Mouse (Mus musculus) spleen, adult 12 weeks (tissue): ENCODE measurements around the gene Cops9.

Experiments
- DNase-seq: peaks from one replicate; pipeline ENCODE4 v3.0.0; 2022; ENCODE audit warnings: low spot score

The Cops9 gene

DNA sequence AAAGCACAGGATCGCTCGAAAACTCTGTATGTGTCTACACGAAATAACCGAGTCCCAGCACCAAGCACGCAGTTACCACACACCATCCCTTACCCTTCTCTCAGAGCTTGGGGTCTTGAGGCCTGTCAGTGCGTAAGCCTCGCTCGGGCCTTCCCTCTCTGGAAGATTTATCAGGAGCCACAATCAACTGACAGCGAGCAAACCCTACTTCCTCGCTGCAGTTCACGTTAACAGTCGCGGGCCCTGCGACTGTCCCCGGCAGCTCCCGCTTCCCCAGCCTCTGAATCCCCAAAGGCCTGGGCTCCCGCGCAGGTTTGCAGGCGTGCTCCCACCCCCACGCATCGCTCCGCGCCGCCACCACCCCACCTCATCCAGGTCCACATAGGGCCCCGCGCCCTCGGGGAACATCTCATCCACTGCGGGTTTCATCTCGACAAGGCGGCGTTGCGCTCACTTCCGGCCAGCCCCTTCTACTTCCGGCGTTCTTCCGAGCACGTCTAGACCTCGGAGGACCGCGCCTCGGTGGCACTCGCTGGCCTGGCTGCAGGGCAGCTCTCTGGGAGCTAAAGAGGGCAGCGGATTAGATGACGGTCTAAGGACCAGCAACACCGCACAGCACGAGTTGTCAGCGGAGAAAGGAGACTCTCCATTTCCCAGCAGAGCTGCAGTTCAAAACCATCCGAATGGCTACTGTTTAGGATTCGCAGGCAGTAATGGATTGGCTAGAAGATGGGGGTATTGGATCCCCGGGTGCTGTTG, at the start of gene Cops9:
Cops9 (minus strand) TSS at position 472 of the 759 bp plus-strand sequence.
- DNase-seq = peak; percentile 76

- DNase-seq = no peak
These were observed 49.5 kb upstream of the Cops9 start for GRCm38 (mm10) chr1:92691166-92691844.

DNA sequence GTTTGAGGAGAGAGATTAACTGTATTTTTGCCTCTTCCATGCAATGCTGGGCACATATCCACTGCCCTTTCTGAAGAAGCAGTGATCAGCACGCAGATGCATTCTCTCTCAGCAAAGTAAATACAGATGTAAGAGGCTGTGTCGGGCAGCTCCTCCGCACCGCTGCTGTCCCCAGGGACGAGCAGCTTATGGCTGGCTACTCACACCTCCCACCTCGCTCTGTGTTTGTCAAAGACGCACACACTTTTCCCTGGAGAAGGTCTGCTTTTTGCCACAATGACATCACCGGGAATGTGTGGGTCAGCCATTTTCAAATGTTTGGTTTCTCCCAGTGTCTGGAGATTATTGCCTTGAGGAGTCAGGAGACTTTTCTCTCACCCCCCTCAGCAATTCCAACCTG, 45.2 kb upstream of the Cops9 start:
- DNase-seq = no peak

- no peak for DNase-seq
These were observed 41.4 kb upstream of the Cops9 start for GRCm38 (mm10) chr1:92683151-92683550.

DNA sequence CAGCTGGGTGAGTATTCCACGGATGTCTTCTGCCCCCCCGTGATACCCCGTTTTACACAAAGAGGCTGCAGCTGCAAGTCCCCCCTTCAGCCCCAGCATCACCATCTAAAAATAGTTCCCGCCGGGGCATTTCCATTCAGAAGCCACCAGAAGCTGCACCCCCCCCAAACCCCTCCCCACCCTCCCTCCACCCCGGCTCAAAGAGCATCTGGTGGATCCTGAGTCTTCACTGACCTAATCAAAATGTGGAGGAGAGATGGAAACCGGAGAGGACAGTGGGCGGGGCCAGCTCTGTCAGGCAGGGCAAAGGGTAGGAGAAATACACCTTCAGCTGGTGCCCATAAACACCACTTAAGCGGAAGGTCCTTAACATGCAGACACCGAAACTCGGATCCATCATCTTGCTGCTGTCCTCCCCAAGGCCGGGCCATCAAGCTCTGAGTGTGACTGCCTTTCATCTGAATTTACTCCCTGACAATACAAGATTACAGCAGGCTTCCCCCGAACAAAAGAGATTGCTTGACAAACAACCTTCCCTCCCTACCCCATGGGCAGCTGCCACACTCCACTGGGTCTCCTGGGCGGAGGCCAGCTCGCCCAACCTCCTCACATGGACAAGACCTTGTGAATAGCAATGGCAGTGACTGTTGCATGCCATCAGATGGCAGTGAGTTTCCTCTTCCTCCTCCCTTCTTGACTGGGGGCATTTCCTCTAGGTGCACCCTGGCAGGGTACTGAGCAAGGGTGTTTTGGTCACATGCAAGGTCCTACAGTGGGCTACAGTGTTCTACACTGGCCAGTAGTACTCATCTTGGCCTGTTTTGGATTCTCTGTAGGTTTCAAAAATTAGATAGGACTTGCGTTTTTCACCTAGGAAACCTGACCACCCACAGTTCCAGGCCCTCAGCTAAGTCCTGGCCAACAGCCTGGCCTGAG, 39.2 kb upstream of the Cops9 start:
- no peak for DNase-seq

GRCm38 (mm10) chr1:92678757-92679156, 37.0 kb upstream of the Cops9 start:
- no peak for DNase-seq

- DNase-seq = no peak
These were observed 34.8 kb upstream of the Cops9 start for GRCm38 (mm10) chr1:92676676-92676975.

- DNase-seq = no peak
These were observed 34.3 kb upstream of the Cops9 start for GRCm38 (mm10) chr1:92675932-92676675.

DNA sequence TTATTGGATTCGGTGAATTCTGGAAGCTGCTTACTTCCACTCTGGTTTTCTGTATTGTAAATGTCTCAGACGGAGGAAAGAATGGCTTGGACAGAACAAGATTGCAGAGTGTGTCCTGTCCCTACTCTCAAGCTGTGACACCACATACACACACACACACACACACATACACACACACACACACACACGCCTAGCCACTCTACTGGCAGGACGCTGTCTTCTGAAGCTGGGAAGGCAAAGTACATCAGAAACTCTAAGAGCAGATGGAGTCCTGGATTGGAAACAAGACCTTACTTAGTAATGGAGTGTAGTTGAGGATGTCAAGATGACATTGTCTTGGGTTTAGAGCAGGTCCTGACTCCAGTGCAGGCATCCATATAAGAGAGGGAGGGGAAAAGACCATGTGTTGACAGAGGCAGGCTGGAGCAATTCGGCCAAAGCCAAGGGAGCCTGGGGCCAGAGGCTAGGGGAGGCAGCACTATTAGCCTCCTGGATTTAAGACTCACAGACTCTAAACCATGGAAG, 31.5 kb upstream of the Cops9 start:
- no peak for DNase-seq

- DNase-seq = no peak
These were observed 29.5 kb upstream of the Cops9 start for GRCm38 (mm10) chr1:92671326-92671725.

- DNase-seq = no peak
These were observed 27.6 kb upstream of the Cops9 start for GRCm38 (mm10) chr1:92669430-92669829.

- DNase-seq = no peak
These were observed 25.3 kb upstream of the Cops9 start for GRCm38 (mm10) chr1:92667106-92667505.

- no peak for DNase-seq
These were observed 17.6 kb upstream of the Cops9 start for GRCm38 (mm10) chr1:92659392-92659791.

GRCm38 (mm10) chr1:92657025-92657820, 15.4 kb upstream of the Cops9 start:
- DNase-seq = no peak

DNA sequence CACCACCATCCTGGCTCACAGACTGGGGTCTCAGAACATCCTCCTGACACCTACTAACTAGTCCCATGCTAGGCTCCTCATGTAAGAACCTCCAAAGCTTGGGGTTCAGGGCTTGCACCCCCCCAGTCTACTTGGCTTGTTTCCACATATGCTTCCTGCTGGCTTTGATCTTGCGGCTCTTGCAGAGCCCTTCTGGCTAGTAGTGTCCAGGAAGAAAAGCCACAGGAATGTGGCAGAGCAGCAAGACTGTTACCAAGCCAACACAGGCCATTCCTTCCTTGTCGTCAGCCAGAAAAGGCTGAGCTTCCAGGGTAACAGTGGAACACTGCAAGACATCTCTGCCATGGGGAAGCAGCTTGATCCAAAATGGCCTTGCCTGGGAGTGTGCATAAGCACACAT, 12.9 kb upstream of the Cops9 start:
- DNase-seq = no peak

GRCm38 (mm10) chr1:92653179-92653578, 11.4 kb upstream of the Cops9 start:
- DNase-seq = no peak

DNA sequence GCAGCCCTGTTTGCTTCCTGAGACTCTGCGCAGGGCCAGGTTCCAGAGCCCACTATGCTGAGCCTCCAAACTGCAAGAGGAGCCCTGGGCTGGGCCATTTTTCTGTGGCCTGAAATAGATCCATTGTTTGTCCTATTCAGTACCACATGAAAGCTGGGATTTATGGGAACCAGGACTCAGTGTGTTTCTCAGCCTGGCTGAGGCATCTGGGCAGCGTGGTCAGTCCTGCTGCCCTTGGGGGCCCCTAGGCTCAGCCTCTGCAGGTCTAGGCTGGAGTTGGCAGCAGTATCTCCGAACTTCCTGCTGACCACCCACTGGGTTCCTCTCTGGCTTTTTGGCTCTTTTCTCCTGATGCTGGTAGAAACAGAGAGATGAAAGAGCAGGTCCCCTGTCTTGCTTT, 9.7 kb upstream of the Cops9 start:
- DNase-seq = no peak

DNA sequence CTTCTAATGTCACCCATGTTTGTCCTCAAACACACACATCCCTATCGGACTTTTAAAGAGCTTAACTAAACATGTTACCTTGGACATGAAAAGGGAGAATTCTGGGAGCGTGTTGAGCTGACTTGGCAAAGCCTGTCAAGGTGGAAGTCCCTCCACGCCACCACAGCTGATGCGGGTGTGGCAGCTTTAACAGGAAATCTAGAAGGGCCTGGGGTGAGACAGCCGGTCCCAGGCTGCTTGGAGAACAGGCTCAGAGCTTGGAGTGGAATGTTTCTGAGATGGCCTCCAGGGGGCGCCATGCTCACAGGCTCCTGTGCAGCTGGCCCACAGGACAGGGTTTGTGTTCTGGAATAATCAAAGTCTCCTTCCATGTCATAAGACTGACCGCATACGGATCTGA, 6.9 kb upstream of the Cops9 start, which contains the start of gene Otos:
Otos (minus strand) TSS at position 169 of the 400 bp plus-strand sequence.
- peak; percentile 13 for DNase-seq

GRCm38 (mm10) chr1:92648197-92648596, 6.4 kb upstream of the Cops9 start:
- DNase-seq = no peak

DNA sequence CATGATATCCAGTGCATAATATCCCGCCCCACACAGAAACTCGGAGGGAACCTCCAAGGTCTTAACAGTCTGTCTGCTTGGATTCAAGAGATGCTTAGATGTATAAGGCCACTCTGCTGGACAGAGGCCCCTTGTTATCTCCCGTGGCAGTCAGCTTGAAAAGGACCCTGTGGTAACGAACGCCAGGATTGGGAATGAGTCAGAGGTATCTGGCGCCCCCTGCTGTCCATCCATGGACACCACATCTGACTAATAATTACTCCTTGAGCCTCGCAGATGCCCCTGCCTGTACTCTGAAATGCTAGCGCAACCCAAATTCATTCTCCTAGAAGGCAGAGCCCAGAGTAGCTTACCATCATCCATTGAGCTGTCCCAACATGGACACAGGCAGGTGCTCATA, 6.0 kb upstream of the Cops9 start:
- peak; percentile 54 for DNase-seq

DNA sequence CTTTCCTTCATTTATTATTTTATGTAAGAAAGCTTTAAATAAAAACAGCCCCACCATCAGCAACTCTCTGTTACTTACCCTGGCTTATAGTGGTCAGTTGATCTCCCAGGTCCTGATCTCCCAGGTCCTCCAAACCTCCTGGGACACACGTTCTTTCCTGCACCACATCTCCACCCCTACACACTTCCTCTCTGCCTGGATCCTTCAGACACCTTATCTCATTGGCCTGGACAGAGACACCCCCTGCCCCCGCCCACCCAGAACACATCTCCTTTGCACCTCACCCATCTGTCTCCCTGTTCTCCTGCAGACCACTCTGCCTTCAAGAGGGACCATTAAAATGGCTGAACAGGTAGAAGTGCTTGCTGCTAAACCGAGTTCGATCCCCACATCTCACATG, 5.2 kb upstream of the Cops9 start:
- DNase-seq = no peak
